Mouse (Mus musculus) G1E (cell line): Measurements from ENCODE around the gene Tex36.

Experiments
- CTCF ChIP-seq: IDR thresholded peaks from 2 replicates; pipeline ENCODE4 v1.5.1; 2012; ENCODE audit warnings: low read depth, low read length, inconsistent platforms, mixed read lengths
- GATA1 ChIP-seq: IDR thresholded peaks from 2 replicates; pipeline ENCODE4 v1.6.1; 2012; ENCODE audit warnings: borderline replicate concordance, low read length, inconsistent platforms, mixed read lengths
- POLR2AphosphoS5 ChIP-seq: IDR thresholded peaks from 2 replicates; pipeline ENCODE4 v1.6.1; 2012; ENCODE audit warnings: low read depth, low read length, inconsistent platforms; ENCODE audit not compliant: insufficient replicate concordance
- TAL1 ChIP-seq: conservative IDR thresholded peaks from 2 replicates; pipeline ENCODE4 v1.6.1; 2012; ENCODE audit warnings: low read depth, low read length, inconsistent platforms, mixed read lengths

- TF ChIP-seq GATA1 (no peak), CTCF (no peak), POLR2AphosphoS5 (no peak), TAL1 (no peak)
Observed at GRCm38 (mm10) chr7:133623226-133623625, 21.3 kb upstream of the Tex36 start.
